Mouse (Mus musculus) MEL (cell line): ENCODE data around the gene Syt2.

Source experiments
- CTCF ChIP-seq, 3 experiments: IDR thresholded peaks in 2 of 3; conservative IDR thresholded peaks in 1 of 3; 2 replicates each; pipeline ENCODE4 v1.5.1; 2011 to 2012; ENCODE audit warnings: low read length in 3 of 3, low read depth in 2 of 3, mild to moderate bottlenecking in 2 of 3, improper control_type of control experiment in 1 of 3, inconsistent platforms in 1 of 3, mixed read lengths in 1 of 3, moderate library complexity in 1 of 3; ENCODE audit not compliant: control insufficient read depth in 1 of 3, insufficient read depth in 1 of 3, poor library complexity in 1 of 3, severe bottlenecking in 1 of 3
- EP300 ChIP-seq, 2 experiments: IDR thresholded peaks; 2 replicates each; pipeline ENCODE4 v1.6.1; 2011; ENCODE audit warnings: improper control_type of control experiment in 2 of 2, low read length in 2 of 2, low read depth in 1 of 2, mild to moderate bottlenecking in 1 of 2
- ETS1 ChIP-seq: IDR thresholded peaks from 2 replicates; pipeline ENCODE4 v1.6.1; 2012; ENCODE audit warnings: low read depth, mild to moderate bottlenecking, inconsistent platforms, low read length, improper control_type of control experiment, moderate library complexity
- GATA1 ChIP-seq: IDR thresholded peaks from 2 replicates; pipeline ENCODE4 v1.6.1; 2011; ENCODE audit warnings: low read depth, low read length, improper control_type of control experiment
- POLR2A ChIP-seq, 2 experiments: IDR thresholded peaks; 2 replicates each; pipeline ENCODE4 v1.6.1; 2011 to 2012; ENCODE audit warnings: low read length in 2 of 2, mild to moderate bottlenecking in 2 of 2, control low read depth in 1 of 2, improper control_type of control experiment in 1 of 2, low read depth in 1 of 2, moderate library complexity in 1 of 2; ENCODE audit not compliant: control insufficient read depth in 1 of 2, insufficient read depth in 1 of 2, poor library complexity in 1 of 2
- SMC3 ChIP-seq: IDR thresholded peaks from 2 replicates; pipeline ENCODE4 v1.6.1; 2011; ENCODE audit warnings: low read depth, low read length, improper control_type of control experiment
- TAL1 ChIP-seq: IDR thresholded peaks from 2 replicates; pipeline ENCODE4 v1.6.1; 2012; ENCODE audit warnings: mild to moderate bottlenecking, inconsistent platforms, low read length, moderate library complexity, mixed read lengths
- TCF12 ChIP-seq: IDR thresholded peaks from 2 replicates; pipeline ENCODE4 v1.6.1; 2014; ENCODE audit warnings: low read depth, mild to moderate bottlenecking, inconsistent platforms, low read length, improper control_type of control experiment, moderate library complexity

- TF ChIP-seq CTCF (IDR thresholded peaks at IDR 0.05 in 2 of 3, conservative IDR thresholded peaks at IDR 0.05 in 1 of 3; ENCODE audit: control insufficient read depth in 1 of 3, insufficient read depth in 1 of 3, low read depth in 2 of 3, low read length in 3 of 3, poor library complexity in 1 of 3, severe bottlenecking in 1 of 3) (no peak), TAL1 (no peak), GATA1 (no peak), ETS1 (no peak), POLR2A (IDR thresholded peaks at IDR 0.05; ENCODE audit: control insufficient read depth in 1 of 2, insufficient read depth in 1 of 2, low read depth in 1 of 2, low read length in 2 of 2, poor library complexity in 1 of 2) (no peak; a peak in 1 of 4 replicates), SMC3 (peak; percentile 21; the same call in 1 of the 2 replicates), EP300 (IDR thresholded peaks at IDR 0.05; ENCODE audit: low read depth in 1 of 2, low read length in 2 of 2) (peak in 1 of 2 experiments; percentile 73; a peak in 2 of 4 replicates), TCF12 (peak; percentile 25; the same call in 1 of the 2 replicates)
These were observed 73.3 kb downstream of the Syt2 start for GRCm38 (mm10) chr1:134719718-134720304.
